Mouse (Mus musculus) layer of hippocampus, adult 11-12 months (tissue): Measurements from ENCODE around the gene Tpte.

Source experiments
- DNase-seq: peaks from one replicate; pipeline ENCODE4 v3.0.0; 2022; ENCODE audit warnings: low spot score

The Tpte gene

GRCm38 (mm10) chr8:22380934-22381333, 97.7 kb downstream of the Tpte start:
- DNase-seq: no peak

- no peak for DNase-seq
Measured at GRCm38 (mm10) chr8:22382824-22383595, 99.8 kb downstream of the Tpte start.

DNA sequence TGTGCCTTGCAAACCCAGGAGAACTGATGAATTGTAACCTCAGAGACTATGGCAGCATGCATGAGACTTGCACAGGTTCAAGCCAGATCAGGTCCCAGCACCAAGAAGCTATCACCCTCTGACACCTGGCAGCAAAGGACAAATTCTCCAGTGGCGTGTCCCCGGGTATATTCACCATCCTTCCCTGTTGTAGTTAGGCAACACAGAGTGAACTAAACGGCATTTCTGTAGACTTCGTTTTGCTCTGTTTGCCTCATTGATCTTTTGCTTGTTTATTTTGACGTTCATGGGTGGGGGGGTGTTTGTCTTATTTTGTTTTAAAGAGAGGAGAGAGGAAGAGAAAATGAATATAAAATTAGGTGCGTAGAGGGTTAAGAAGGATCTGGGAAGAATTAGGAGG, 101.9 kb downstream of the Tpte start:
- no peak for DNase-seq

DNA sequence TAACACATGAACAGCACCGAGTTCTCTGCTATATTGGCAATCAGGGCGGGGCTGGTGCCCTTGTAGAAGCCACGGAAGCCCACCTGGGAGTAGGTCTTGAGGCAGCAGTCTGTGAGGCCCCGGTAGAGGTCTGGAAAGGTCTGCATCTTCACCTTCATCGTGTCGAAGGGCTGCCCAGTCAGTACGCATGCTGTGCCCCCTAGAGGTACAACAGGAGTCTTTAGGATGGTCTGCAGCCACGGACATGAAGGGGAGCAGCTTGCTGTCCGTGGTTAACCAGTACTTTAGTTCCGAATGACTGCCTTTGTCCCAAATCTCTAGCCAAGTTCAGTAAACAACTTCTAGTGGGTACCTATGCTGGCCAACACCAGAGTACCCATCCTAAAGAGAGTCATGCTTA, 106.6 kb downstream of the Tpte start:
- DNase-seq: no peak

GRCm38 (mm10) chr8:22390766-22391463, 107.7 kb downstream of the Tpte start:
- no peak for DNase-seq

- DNase-seq: no peak
Measured at GRCm38 (mm10) chr8:22394471-22394870, 111.2 kb downstream of the Tpte start.

GRCm38 (mm10) chr8:22395256-22395655, 112.0 kb downstream of the Tpte start:
- no peak for DNase-seq

DNA sequence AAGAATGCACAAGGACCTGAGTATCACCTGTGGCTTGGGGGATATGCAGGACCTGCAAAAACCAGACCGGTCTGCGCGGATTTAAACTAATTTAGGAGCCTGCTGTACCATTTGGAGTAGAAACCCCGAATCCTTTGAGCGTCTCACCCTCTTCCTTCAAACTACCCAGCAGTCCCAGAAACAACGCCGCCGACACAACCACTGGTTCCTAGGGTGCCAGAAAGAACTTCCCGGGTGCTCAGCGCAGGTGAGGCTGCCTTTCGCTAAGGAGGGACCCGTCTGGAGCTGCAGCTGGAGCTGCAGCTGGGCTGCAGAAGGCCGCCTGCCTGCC, 114.5 kb downstream of the Tpte start:
- no peak for DNase-seq

DNA sequence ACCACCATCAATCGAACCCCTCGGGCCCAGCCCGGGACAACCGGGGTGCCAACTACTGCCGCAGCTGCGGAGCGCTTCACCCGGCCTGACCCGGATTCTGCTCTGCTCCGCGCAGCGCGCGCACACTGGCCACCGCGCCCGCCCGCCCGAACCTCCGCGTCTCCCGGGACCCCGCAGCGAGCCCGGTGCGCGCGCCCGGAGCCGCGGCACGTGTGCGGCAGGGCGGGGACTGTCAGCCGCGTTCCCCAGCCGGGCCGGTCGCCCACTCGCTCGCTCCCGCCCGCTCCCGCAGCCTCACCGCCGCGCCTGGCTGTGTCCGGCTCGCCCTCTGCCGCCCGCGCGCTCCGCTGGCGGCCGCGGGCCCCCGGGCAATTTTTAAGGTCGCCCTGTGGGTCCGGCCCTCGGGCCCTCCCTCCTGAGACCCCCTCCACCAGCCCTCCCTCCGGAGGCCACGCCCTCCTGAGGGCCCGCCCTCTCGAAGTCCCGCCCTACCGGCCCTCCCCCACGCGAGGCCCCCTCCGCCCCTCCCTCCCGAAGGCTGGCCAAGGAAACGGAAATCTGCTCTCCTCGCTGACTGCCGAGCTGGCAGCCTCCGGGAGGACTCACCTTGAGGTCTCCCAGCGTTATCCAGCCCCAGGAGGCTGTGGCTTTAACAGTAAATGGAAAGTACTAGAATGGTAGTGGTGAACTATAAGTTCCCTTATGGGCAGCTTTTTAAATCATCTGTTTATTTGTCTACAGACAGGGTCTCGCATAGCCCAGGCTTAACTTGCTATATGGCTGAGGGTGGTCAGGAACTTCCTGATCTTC, 115.1 kb downstream of the Tpte start, which contains the start of gene Slc25a15:
Slc25a15 (minus strand) TSS at position 456 of the 810 bp plus-strand sequence.
- DNase-seq: peak; percentile 82

- DNase-seq: no peak
Measured at GRCm38 (mm10) chr8:22399285-22399880, 116.1 kb downstream of the Tpte start.

- no peak for DNase-seq
Measured at GRCm38 (mm10) chr8:22400593-22400992, 117.4 kb downstream of the Tpte start.

GRCm38 (mm10) chr8:22403235-22403634, 120.0 kb downstream of the Tpte start:
- DNase-seq: no peak

DNA sequence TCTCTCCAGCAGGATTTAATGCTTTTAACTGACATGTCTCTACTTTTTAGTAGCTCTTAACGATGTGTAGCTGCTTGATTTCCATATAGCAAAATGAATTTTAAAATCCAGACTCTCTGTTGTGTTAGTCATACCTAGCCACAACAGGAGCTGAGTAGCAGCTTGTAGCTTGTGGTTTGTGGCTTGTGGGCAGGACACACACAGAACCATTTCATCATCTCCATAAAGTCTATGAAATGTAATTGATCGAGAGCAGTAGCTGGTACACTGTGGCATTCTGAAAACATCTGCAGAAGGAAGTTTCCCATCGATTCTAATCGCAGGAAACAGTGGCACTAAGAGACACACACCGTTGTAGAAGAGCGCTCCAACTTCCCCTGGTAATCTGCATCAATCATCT, 122.5 kb downstream of the Tpte start:
- DNase-seq: no peak

- no peak for DNase-seq
Measured at GRCm38 (mm10) chr8:22410688-22411281, 127.5 kb downstream of the Tpte start.

DNA sequence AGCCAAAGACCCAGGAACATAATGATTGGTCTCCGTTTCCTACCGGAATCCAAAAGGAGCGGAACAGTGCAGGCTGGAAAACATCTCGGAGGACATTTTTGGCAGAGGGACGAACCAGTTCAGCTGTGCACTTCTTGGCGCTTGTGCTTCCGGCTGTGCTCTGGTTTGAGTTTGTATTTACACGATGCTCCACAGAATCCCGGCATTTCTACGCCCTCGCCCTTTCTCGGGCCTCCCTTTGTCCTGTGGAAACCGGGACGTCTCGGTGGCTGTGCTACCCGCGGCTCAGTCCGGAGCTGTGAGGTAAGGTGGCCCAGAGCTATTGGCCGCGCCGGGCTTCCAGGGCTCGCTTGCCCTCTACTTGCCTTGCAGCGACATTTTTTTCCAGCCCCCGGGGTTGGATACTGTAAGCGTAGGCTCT, 128.1 kb downstream of the Tpte start, which contains the start of gene Mrps31:
Mrps31 (plus strand) TSS at position 80 of the 421 bp plus-strand sequence.
- peak; percentile 87 for DNase-seq

DNA sequence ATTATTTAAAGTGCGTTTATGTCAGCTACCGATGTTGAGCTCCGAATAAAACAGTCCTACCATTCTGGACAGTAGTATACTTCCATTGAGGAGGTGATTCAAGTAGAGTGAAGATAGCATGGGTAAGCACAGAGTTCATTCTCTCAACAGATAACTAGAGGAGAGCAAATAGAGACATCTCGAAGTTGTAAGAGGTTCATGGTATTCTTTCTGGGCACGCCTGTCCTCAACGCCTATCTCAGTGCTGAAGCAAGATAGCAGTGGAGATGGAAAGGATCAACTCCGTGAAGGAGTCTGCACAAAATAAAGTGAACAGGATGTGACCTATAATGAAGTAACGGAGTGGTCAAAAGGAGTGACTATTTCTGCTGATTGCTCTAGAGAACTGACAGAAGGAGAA, 128.7 kb downstream of the Tpte start:
- no peak for DNase-seq
